Mouse (Mus musculus): ENCODE results near the gene Crhr2.
A peak's percentile ranks its signal among the peaks of the same experiment; 100 is the strongest.

DNA sequence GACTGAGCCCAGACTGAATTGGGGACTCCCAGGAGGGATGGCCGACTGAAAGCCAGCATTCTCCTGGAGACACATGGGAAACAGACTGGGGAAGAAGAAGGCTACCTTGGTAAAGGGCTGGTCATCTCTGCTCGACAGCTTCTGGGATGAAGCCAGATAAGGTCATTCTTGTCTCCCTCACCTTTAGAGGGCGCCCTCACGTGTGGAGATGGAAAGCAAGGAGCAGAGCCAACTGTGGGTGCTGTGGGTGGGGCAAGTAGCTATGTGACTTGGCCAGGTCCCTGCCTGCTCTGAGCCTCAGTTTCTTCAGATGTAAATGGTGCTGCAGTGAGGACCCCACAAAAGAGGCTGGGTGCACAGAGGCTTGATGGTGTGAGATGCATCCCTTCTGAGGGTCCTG, 42.2 kb downstream of the Crhr2 start:
- TF ChIP-seq CTCF (IDR thresholded peaks at IDR 0.05; ENCODE audit: low read depth), result peak; percentile 11
- TF ChIP-seq EP300 (IDR thresholded peaks at IDR 0.05; ENCODE audit: low read depth), result no peak

Data from heart, postnatal 0 days (tissue).